Mouse (Mus musculus): ENCODE measurements around the gene Lhfpl3. TPM values are rescaled to one million over a fixed set of nuclear protein-coding genes. Genes with fewer than 3 reads are reported as not detected.

Gene Lhfpl3
- polyA plus RNA-seq, 1 experiment from 2014 or later, result 0.66 TPM

DNA sequence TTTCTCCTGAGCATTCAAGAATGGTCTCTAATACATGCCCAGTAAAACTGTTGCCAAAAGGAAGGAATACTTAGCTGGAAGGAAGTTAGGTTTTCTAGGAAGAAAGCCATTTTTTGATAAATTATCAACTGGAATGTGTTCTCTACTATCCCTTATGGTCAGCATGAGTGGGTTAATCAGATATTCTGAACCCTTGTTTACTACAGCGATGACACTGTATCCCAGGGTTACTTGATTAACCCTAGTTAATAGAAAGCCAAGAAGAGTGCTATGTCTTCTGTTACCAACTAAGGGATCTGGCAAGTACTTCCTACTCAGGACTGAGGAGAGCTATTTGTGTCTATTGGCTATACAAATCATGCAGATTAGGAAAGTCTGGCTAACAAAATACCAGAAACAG, 349.0 kb downstream of the Lhfpl3 start:
- Histone ChIP-seq H3K36me3 (replicated peaks; ENCODE audit: control insufficient read depth, insufficient read depth, low read depth, low read length) (no peaks in the 10 kb centered on the region), H3K9me3 (replicated peaks; ENCODE audit: control insufficient read depth, low read length) (no peaks in the 10 kb centered on the region), H3K27ac (replicated peaks; ENCODE audit: low read depth, low read length) (no peak overlapping the region), H3K27me3 (ENCODE audit: control insufficient read depth, insufficient read depth, low read length) (no peaks in the 10 kb centered on the region), H3K9ac (replicated peaks; ENCODE audit: low read length) (no peak overlapping the region), H3K4me3 (ENCODE audit: low read depth, low read length) (no peak overlapping the region), H3K4me2 (ENCODE audit: low read depth, low read length) (no peak overlapping the region), H3K4me1 (ENCODE audit: control insufficient read depth, insufficient read depth, low read length) (no peaks in the 10 kb centered on the region)
- no peak for DNase-seq (ENCODE audit: low spot score)
- ATAC-seq (replicated peaks; ENCODE audit: insufficient number of reproducible peaks, low FRiP score, low TSS enrichment, low read depth), result no peak
- 78% methylated on average over 1 of the region's 1 CpGs for whole genome bisulfite sequencing

DNA sequence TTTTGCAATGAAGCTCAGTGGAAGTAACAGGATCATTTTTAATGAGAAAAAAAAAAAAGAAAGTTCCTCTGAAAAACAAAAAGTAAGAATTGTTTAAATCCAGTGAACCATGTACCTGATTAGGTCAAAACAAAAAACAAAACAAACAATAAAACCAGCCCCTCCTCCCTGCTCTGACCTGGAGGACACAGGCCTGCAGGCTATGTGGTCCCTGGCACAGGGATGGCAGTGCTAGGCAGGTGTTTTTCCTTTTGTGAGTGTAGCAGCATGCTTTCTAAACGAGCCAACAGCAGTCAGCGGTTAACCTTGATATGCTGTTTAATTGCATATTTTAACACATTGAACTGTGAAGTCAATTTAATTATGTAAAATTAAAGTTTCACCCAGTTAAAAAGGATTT, 360.7 kb downstream of the Lhfpl3 start:
- Histone ChIP-seq H3K4me3 (ENCODE audit: low read depth, low read length) (no peak overlapping the region), H3K36me3 (replicated peaks; ENCODE audit: control insufficient read depth, insufficient read depth, low read depth, low read length) (no peaks in the 10 kb centered on the region), H3K27me3 (ENCODE audit: control insufficient read depth, insufficient read depth, low read length) (no peaks in the 10 kb centered on the region), H3K9me3 (replicated peaks; ENCODE audit: control insufficient read depth, low read length) (no peaks in the 10 kb centered on the region), H3K4me1 (ENCODE audit: control insufficient read depth, insufficient read depth, low read length) (no peaks in the 10 kb centered on the region), H3K9ac (replicated peaks; ENCODE audit: low read length) (no peak overlapping the region), H3K4me2 (ENCODE audit: low read depth, low read length) (no peak overlapping the region), H3K27ac (replicated peaks; ENCODE audit: low read depth, low read length) (no peak overlapping the region)
- no peak for ATAC-seq (replicated peaks; ENCODE audit: insufficient number of reproducible peaks, low FRiP score, low TSS enrichment, low read depth)
- 70% methylated on average over 2 of the region's 2 CpGs for WGBS
- DNase-seq (ENCODE audit: low spot score), result no peak

DNA sequence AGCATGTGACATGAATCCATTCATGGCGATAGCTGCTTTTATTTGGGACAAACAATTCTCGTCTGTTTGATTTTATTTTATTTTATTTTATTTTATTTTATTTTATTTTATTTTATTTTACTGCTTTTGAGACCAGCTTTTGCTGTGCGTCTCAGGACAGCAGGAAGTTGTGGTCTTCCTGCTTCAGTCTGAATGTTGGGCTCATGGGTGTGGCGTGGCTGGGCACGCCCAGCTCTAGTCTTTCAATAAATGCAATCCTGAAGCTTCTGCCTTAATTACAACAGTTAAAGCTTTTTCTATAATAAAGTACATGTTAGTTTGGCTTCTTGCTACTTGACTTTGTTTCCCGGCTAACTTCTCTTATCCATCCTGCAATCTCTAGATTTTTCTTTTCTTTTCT, 365.4 kb downstream of the Lhfpl3 start:
- Histone ChIP-seq H3K9me3 (replicated peaks; ENCODE audit: control insufficient read depth, low read length) (no peaks in the 10 kb centered on the region), H3K4me3 (ENCODE audit: low read depth, low read length) (no peak overlapping the region), H3K36me3 (replicated peaks; ENCODE audit: control insufficient read depth, insufficient read depth, low read depth, low read length) (no peaks in the 10 kb centered on the region), H3K9ac (replicated peaks; ENCODE audit: low read length) (no peak overlapping the region), H3K4me2 (ENCODE audit: low read depth, low read length) (no peak overlapping the region), H3K4me1 (ENCODE audit: control insufficient read depth, insufficient read depth, low read length) (no peaks in the 10 kb centered on the region), H3K27ac (replicated peaks; ENCODE audit: low read depth, low read length) (no peak overlapping the region), H3K27me3 (ENCODE audit: control insufficient read depth, insufficient read depth, low read length) (no peaks in the 10 kb centered on the region)
- DNase-seq (ENCODE audit: low spot score) (no peak), ATAC-seq (replicated peaks; ENCODE audit: insufficient number of reproducible peaks, low FRiP score, low TSS enrichment, low read depth) (no peak)
- WGBS, result 90% methylated on average over 6 of the region's 6 CpGs

GRCm38 (mm10) chr5:23114249-23114648, 368.4 kb downstream of the Lhfpl3 start:
- Histone ChIP-seq H3K27me3 (ENCODE audit: control insufficient read depth, insufficient read depth, low read length) (no peaks in the 10 kb centered on the region), H3K27ac (replicated peaks; ENCODE audit: low read depth, low read length) (no peak overlapping the region), H3K9me3 (replicated peaks; ENCODE audit: control insufficient read depth, low read length) (no peaks in the 10 kb centered on the region), H3K4me1 (ENCODE audit: control insufficient read depth, insufficient read depth, low read length) (no peaks in the 10 kb centered on the region), H3K4me3 (ENCODE audit: low read depth, low read length) (no peak overlapping the region), H3K4me2 (ENCODE audit: low read depth, low read length) (no peak overlapping the region), H3K9ac (replicated peaks; ENCODE audit: low read length) (no peak overlapping the region), H3K36me3 (replicated peaks; ENCODE audit: control insufficient read depth, insufficient read depth, low read depth, low read length) (no peaks in the 10 kb centered on the region)
- 84% methylated on average over 4 of the region's 4 CpGs for WGBS
- ATAC-seq (replicated peaks; ENCODE audit: insufficient number of reproducible peaks, low FRiP score, low TSS enrichment, low read depth) (no peak), DNase-seq (ENCODE audit: low spot score) (no peak)

GRCm38 (mm10) chr5:23126851-23127250, 381.0 kb downstream of the Lhfpl3 start:
- Histone ChIP-seq H3K27me3 (ENCODE audit: control insufficient read depth, insufficient read depth, low read length) (no peaks in the 10 kb centered on the region), H3K4me3 (ENCODE audit: low read depth, low read length) (no peak overlapping the region), H3K9me3 (replicated peaks; ENCODE audit: control insufficient read depth, low read length) (no peaks in the 10 kb centered on the region), H3K4me1 (ENCODE audit: control insufficient read depth, insufficient read depth, low read length) (no peaks in the 10 kb centered on the region), H3K9ac (replicated peaks; ENCODE audit: low read length) (no peak overlapping the region), H3K36me3 (replicated peaks; ENCODE audit: control insufficient read depth, insufficient read depth, low read depth, low read length) (no peaks in the 10 kb centered on the region), H3K4me2 (ENCODE audit: low read depth, low read length) (no peak overlapping the region), H3K27ac (replicated peaks; ENCODE audit: low read depth, low read length) (no peak overlapping the region)
- no peak for DNase-seq (ENCODE audit: low spot score)
- no peak for ATAC-seq (replicated peaks; ENCODE audit: insufficient number of reproducible peaks, low FRiP score, low TSS enrichment, low read depth)
- 58% methylated on average over 2 of the region's 2 CpGs for WGBS

- WGBS, result 69% methylated on average over 9 of the region's 9 CpGs
- H3K9ac ChIP-seq (replicated peaks; ENCODE audit: low read length), result no peak overlapping the region
- DNase-seq (ENCODE audit: low spot score), result no peak
- H3K4me2 ChIP-seq (ENCODE audit: low read depth, low read length), result no peak overlapping the region
- H3K4me3 ChIP-seq (ENCODE audit: low read depth, low read length), result no peak overlapping the region
- no peak for ATAC-seq (replicated peaks; ENCODE audit: insufficient number of reproducible peaks, low FRiP score, low TSS enrichment, low read depth)
- H3K9me3 ChIP-seq (replicated peaks; ENCODE audit: control insufficient read depth, low read length), result no peaks in the 10 kb centered on the region
- no peaks in the 10 kb centered on the region for H3K4me1 ChIP-seq (ENCODE audit: control insufficient read depth, insufficient read depth, low read length)
- no peak overlapping the region for H3K27ac ChIP-seq (replicated peaks; ENCODE audit: low read depth, low read length)
- no peaks in the 10 kb centered on the region for H3K27me3 ChIP-seq (ENCODE audit: control insufficient read depth, insufficient read depth, low read length)
- no peaks in the 10 kb centered on the region for H3K36me3 ChIP-seq (replicated peaks; ENCODE audit: control insufficient read depth, insufficient read depth, low read depth, low read length)
These were observed 394.5 kb downstream of the Lhfpl3 start for GRCm38 (mm10) chr5:23140183-23140921.

- H3K27me3 ChIP-seq (ENCODE audit: control insufficient read depth, insufficient read depth, low read length), result no peaks in the 10 kb centered on the region
- H3K4me2 ChIP-seq (ENCODE audit: low read depth, low read length), result no peak overlapping the region
- 85% methylated on average over 4 of the region's 4 CpGs for WGBS
- H3K27ac ChIP-seq (replicated peaks; ENCODE audit: low read depth, low read length), result no peak overlapping the region
- DNase-seq (ENCODE audit: low spot score), result no peak
- H3K4me1 ChIP-seq (ENCODE audit: control insufficient read depth, insufficient read depth, low read length), result no peaks in the 10 kb centered on the region
- H3K36me3 ChIP-seq (replicated peaks; ENCODE audit: control insufficient read depth, insufficient read depth, low read depth, low read length), result no peaks in the 10 kb centered on the region
- no peak for ATAC-seq (replicated peaks; ENCODE audit: insufficient number of reproducible peaks, low FRiP score, low TSS enrichment, low read depth)
- no peaks in the 10 kb centered on the region for H3K9me3 ChIP-seq (replicated peaks; ENCODE audit: control insufficient read depth, low read length)
- no peak overlapping the region for H3K4me3 ChIP-seq (ENCODE audit: low read depth, low read length)
- H3K9ac ChIP-seq (replicated peaks; ENCODE audit: low read length), result no peak overlapping the region
These were observed 407.4 kb downstream of the Lhfpl3 start for GRCm38 (mm10) chr5:23153210-23153609.

- ATAC-seq (replicated peaks; ENCODE audit: insufficient number of reproducible peaks, low FRiP score, low TSS enrichment, low read depth), result no peak
- Histone ChIP-seq H3K4me1 (ENCODE audit: control insufficient read depth, insufficient read depth, low read length) (no peaks in the 10 kb centered on the region), H3K4me2 (ENCODE audit: low read depth, low read length) (no peak overlapping the region), H3K27me3 (ENCODE audit: control insufficient read depth, insufficient read depth, low read length) (no peaks in the 10 kb centered on the region), H3K36me3 (replicated peaks; ENCODE audit: control insufficient read depth, insufficient read depth, low read depth, low read length) (no peaks in the 10 kb centered on the region), H3K27ac (replicated peaks; ENCODE audit: low read depth, low read length) (no peak overlapping the region), H3K9me3 (replicated peaks; ENCODE audit: control insufficient read depth, low read length) (no peaks in the 10 kb centered on the region), H3K4me3 (ENCODE audit: low read depth, low read length) (no peak overlapping the region), H3K9ac (replicated peaks; ENCODE audit: low read length) (no peak overlapping the region)
- DNase-seq (ENCODE audit: low spot score), result no peak
- 93% methylated on average over 1 of the region's 1 CpGs for WGBS
These were observed 408.6 kb downstream of the Lhfpl3 start for GRCm38 (mm10) chr5:23154439-23154838.
